Mouse (Mus musculus) liver, postnatal 0 days (tissue): ENCODE measurements at regions not wholly inside any gene's neighbourhood (a gene's known extent, or its start where the extent isn't known, plus 50 kb on each side); places are given as distances from the start of the nearest gene placed in this dataset.

ENCODE experiments used
- ATAC-seq: fragments of 200-750 bp; cut with Nextera tagmentation; 2 replicates; pipeline ENCODE4 v1.8.0; 2017; ENCODE audit warnings: mild to moderate bottlenecking, moderate library complexity
- DNase-seq: peaks from one replicate; pipeline ENCODE4 v3.0.0-alpha.2; 2016
- H3K27ac ChIP-seq: fragments of 300-500 bp; sonication (generic); 2 replicates; pipeline ENCODE4 v1.5.1; 2014; ENCODE audit warnings: antibody characterized with exemption, moderate library complexity, mild to moderate bottlenecking, low read depth
- H3K27me3 ChIP-seq: fragments of 300-500 bp; sonication (generic); 2 replicates; pipeline ENCODE4 v1.6.1; 2014; ENCODE audit warnings: low read length, control low read depth, mixed read lengths; ENCODE audit not compliant: insufficient read depth
- H3K36me3 ChIP-seq: fragments of 300-500 bp; sonication (generic); replicated peaks from 2 replicates; pipeline ENCODE4 v1.6.1; 2014; ENCODE audit warnings: mild to moderate bottlenecking, control low read depth, low read length, moderate library complexity, mixed read lengths; ENCODE audit not compliant: insufficient read depth
- H3K4me1 ChIP-seq: fragments of 300-500 bp; sonication (generic); 2 replicates; pipeline ENCODE4 v1.6.1; 2014; ENCODE audit warnings: antibody characterized with exemption, mild to moderate bottlenecking, control low read depth; ENCODE audit not compliant: insufficient read depth
- H3K4me2 ChIP-seq: fragments of 300-500 bp; sonication (generic); 2 replicates; pipeline ENCODE4 v1.6.1; 2014; ENCODE audit warnings: low read depth, mild to moderate bottlenecking, low read length, moderate library complexity, mixed read lengths
- H3K4me3 ChIP-seq: fragments of 300-500 bp; sonication (generic); 2 replicates; pipeline ENCODE4 v1.5.1; 2014; ENCODE audit warnings: low read depth, low read length
- H3K9ac ChIP-seq: fragments of 300-500 bp; sonication (generic); replicated peaks from 2 replicates; pipeline ENCODE4 v1.6.1; 2014; ENCODE audit warnings: mild to moderate bottlenecking, moderate library complexity
- H3K9me3 ChIP-seq: fragments of 300-500 bp; sonication (generic); 2 replicates; pipeline ENCODE4 v1.6.1; 2016; ENCODE audit warnings: mild to moderate bottlenecking, control low read depth, low read length, mixed read lengths
- CTCF ChIP-seq: sonication (generic); IDR thresholded peaks from 2 replicates; pipeline ENCODE4 v1.5.1; 2016; ENCODE audit warnings: antibody characterized with exemption, low read depth
- EP300 ChIP-seq: IDR thresholded peaks from 2 replicates; pipeline ENCODE4 v1.6.1; 2016; ENCODE audit warnings: antibody characterized with exemption, low read depth, mild to moderate bottlenecking
- WGBS: fragments of 180-500 bp; shearing (Covaris S2); extraction: QIAGEN DNeasy Blood & Tissue Kit; methylation state at CpG from one replicate; pipeline ENCODE4 v1.1.7; 2014; ENCODE audit not compliant: insufficient replicate concordance; 5-methylcytosine and 5-hydroxymethylcytosine counted together

DNA sequence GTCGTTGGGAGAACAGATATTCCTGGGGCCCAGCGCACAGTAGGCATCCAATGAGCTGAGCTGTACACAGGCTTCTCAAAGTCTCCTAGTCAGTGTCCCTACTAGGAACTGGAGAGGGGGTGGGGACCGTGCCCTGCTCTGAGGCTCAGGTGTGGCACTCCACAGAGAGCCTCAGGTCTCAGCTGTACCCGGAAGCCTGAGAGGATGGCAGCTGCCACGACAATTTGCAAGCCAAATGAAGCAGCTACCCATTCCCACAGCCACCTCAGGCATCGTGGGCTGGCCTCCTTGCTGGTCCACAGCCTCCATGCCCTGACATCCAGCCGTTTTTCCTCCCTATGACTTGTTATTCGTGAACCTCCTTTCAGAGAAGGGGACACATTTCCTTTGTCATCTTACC, 101.9 kb downstream of the Matn1 start:
- TF ChIP-seq EP300 (no peak), CTCF (no peak)
- DNase-seq (no peak), ATAC-seq (no peak)
- Histone ChIP-seq H3K4me1 (no peaks in the 10 kb centered on the region), H3K36me3 (no peaks in the 10 kb centered on the region), H3K9ac (no peak overlapping the region), H3K4me2 (no peak overlapping the region), H3K4me3 (no peak overlapping the region), H3K27me3 (no peaks in the 10 kb centered on the region), H3K9me3 (no peaks in the 10 kb centered on the region), H3K27ac (no peak overlapping the region)
- 39% methylated on average over 8 of the region's 8 CpGs for WGBS

- TF ChIP-seq CTCF (no peak), EP300 (no peak)
- Histone ChIP-seq H3K4me1 (no peaks in the 10 kb centered on the region), H3K27ac (no peak overlapping the region), H3K4me3 (no peak overlapping the region), H3K4me2 (no peak overlapping the region), H3K27me3 (no peaks in the 10 kb centered on the region), H3K9ac (no peak overlapping the region), H3K9me3 (no peaks in the 10 kb centered on the region), H3K36me3 (no peaks in the 10 kb centered on the region)
- 54% methylated on average over 10 of the region's 12 CpGs for WGBS
- no peak for ATAC-seq
- no peak for DNase-seq
Measured at GRCm38 (mm10) chr4:131046969-131047650, 102.9 kb downstream of the Matn1 start.

DNA sequence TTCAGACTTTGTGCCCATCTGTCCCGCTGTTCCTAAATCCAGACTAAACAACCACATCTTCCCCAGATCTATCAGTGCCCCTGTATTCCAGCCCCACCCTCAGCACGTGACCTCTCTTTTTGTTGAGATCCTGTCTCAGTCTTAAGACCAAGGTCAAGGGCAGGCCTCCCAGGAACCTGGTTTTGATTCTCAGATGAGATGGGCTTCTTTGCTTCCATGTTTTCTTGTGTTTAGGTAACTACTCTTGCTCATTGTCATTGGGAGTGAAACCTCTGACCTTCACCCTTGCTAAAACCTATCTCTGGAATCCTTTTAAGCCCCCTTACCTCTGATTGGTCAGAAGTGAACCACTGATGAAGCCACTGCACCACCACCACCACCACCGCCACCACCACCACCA, 112.1 kb downstream of the Matn1 start:
- H3K4me2 ChIP-seq = no peak overlapping the region
- ATAC-seq (no peak), DNase-seq (no peak)
- no peaks in the 10 kb centered on the region for H3K4me1 ChIP-seq
- peaks cover 3% of the 10 kb centered on the region; the same call in 1 of the 2 replicates for H3K9me3 ChIP-seq
- H3K27me3 ChIP-seq = no peaks in the 10 kb centered on the region
- TF ChIP-seq CTCF (no peak), EP300 (no peak)
- no peak overlapping the region for H3K27ac ChIP-seq
- no peak overlapping the region for H3K9ac ChIP-seq
- no peaks in the 10 kb centered on the region for H3K36me3 ChIP-seq
- WGBS = 80% methylated on average over 3 of the region's 3 CpGs
- no peak overlapping the region for H3K4me3 ChIP-seq

DNA sequence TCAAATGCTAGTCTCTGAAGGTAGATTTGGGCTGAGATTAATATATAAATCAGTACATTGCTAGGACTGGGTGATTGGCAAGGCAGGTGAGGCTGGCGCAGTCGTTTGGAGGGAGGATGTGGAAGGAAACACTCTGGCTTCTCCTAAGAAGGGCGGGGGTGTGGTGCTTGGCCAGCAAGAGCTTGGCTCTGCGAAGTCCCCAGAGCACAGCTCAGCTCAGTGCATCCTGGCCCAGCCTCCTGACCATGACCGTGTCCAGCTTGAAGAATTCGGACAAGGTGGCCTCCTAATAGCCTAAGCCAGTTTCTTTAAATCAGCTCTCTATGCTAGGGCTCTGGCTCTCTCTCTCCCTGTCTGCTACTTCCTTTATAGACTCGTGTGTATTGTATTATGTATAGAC, 115.4 kb downstream of the Matn1 start:
- H3K36me3 ChIP-seq = no peaks in the 10 kb centered on the region
- no peaks in the 10 kb centered on the region for H3K27me3 ChIP-seq
- H3K9me3 ChIP-seq = no peaks in the 10 kb centered on the region
- ATAC-seq (no peak), DNase-seq (no peak)
- WGBS = 61% methylated on average over 7 of the region's 7 CpGs
- no peak overlapping the region for H3K4me2 ChIP-seq
- H3K4me3 ChIP-seq = no peak overlapping the region
- H3K27ac ChIP-seq = no peak overlapping the region
- TF ChIP-seq CTCF (no peak), EP300 (no peak)
- no peak overlapping the region for H3K9ac ChIP-seq
- H3K4me1 ChIP-seq = no peaks in the 10 kb centered on the region

DNA sequence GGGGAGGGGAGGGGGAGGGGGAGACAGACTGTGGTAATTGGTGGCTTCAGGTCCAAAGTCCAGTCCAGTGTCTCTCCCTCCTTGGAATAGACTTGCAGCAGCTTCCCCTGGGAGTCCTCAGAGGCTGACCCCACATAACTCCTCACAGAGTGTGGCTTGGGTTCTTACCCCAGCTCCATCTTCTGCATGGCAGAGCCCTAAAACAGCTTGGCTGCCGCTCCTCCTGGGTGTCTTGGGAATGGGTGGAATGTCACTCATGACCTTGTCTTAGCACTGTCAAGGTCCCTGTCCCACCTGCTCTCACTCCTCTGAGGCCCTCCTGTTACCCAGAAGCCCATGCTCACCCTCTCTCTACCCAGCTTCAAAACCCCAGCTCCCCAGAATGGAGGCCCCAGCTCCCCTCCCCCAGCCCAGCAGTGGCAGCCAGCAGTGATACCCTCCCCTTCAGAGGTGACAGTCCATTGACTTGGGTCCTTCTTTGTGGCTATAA, 116.1 kb downstream of the Matn1 start:
- H3K4me2 ChIP-seq = no peak overlapping the region
- TF ChIP-seq CTCF = no peak
- no peak for DNase-seq
- no peak for ATAC-seq
- WGBS = 28% methylated on average over 1 of the region's 1 CpGs
- no peaks in the 10 kb centered on the region for H3K9me3 ChIP-seq
- no peak overlapping the region for H3K4me3 ChIP-seq
- no peaks in the 10 kb centered on the region for H3K36me3 ChIP-seq
- no peaks in the 10 kb centered on the region for H3K27me3 ChIP-seq
- H3K9ac ChIP-seq = no peak overlapping the region
- H3K4me1 ChIP-seq = no peaks in the 10 kb centered on the region
- no peak overlapping the region for H3K27ac ChIP-seq

GRCm38 (mm10) chr4:131060706-131061105, 116.5 kb downstream of the Matn1 start:
- Histone ChIP-seq H3K27me3 (no peaks in the 10 kb centered on the region), H3K4me2 (no peak overlapping the region), H3K27ac (no peak overlapping the region), H3K9me3 (no peaks in the 10 kb centered on the region), H3K9ac (no peak overlapping the region), H3K4me3 (no peak overlapping the region), H3K36me3 (no peaks in the 10 kb centered on the region), H3K4me1 (no peaks in the 10 kb centered on the region)
- ATAC-seq = no peak
- no peak for TF ChIP-seq EP300
- DNase-seq = no peak
- 37% methylated on average over 2 of the region's 2 CpGs for WGBS

DNA sequence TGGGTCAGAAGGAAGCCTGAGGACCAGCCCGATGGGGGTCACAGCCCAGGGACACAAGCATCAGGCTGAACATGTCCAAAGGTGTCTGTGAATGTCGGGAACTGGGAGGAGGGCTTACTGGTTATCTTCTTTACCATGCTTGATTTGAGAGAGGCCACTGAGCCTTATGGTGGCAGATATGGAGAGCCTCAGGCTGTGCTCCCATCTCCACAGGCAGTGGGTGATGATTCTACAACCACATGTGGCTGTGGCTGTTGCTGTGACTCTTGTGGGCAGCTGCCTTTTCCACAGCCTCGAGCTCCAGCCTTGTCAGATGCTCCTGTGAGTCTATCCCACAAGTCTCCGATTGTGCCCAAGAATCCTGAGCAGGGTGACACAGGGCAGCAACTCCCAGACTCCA, 118.4 kb downstream of the Matn1 start:
- H3K9ac ChIP-seq = no peak overlapping the region
- no peaks in the 10 kb centered on the region for H3K4me1 ChIP-seq
- TF ChIP-seq EP300 (no peak), CTCF (no peak)
- 61% methylated on average over 4 of the region's 4 CpGs for WGBS
- H3K27ac ChIP-seq = no peak overlapping the region
- no peak overlapping the region for H3K4me2 ChIP-seq
- DNase-seq (no peak), ATAC-seq (no peak)
- H3K9me3 ChIP-seq = no peaks in the 10 kb centered on the region
- H3K36me3 ChIP-seq = no peaks in the 10 kb centered on the region
- no peaks in the 10 kb centered on the region for H3K27me3 ChIP-seq
- H3K4me3 ChIP-seq = no peak overlapping the region
